Mouse (Mus musculus): ENCODE measurements around the gene Csnk1e.

The Csnk1e gene

DNA sequence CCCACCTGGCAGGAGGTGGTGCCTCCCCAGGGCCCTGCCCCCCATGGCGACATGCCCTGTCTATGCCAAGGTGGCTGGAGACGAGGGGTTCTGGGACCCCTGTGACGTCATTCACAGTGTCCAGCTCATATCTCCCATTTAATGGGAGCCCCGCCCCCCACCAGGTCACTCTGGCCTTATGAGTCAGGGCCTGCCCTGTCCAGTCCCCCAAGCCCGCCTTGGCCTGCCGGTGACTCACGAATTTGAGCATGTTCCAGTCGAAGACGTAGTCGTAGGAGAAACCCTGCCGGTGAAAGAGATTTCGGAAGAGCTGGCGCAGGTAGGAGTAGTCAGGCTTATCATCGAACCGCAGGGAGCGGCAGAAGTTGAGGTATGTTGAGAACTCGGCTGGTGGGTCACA is 30.8 kb downstream of the Csnk1e start:
- no peak for DNase-seq (ENCODE audit: low read depth, low spot score)

- DNase-seq (ENCODE audit: low read depth, low spot score): no peak
Measured at GRCm38 (mm10) chr15:79422715-79423243, 32.6 kb downstream of the Csnk1e start.

- no peak for DNase-seq (ENCODE audit: low read depth, low spot score)
Measured at GRCm38 (mm10) chr15:79418677-79419076, 36.7 kb downstream of the Csnk1e start.

DNA sequence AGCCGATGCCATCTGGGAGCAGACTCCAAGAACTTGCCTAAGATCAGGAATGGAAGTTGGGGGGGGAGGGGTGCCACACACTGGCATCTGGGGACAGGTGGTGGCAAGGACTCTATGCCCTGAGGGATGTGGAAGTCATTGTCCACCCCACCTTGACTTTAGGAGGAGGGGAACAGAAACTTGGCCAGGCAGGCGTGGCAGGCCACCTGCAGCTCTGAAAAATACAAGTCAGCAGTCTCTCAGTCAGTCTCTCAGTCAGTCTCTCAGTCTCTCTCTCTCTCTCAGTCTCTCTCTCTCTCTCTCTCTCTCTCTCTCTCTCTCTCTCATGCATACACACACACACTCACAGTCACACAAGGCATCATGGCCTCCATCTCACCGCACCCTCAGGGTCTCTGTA is 37.1 kb downstream of the Csnk1e start:
- no peak for DNase-seq (ENCODE audit: low read depth, low spot score)

DNA sequence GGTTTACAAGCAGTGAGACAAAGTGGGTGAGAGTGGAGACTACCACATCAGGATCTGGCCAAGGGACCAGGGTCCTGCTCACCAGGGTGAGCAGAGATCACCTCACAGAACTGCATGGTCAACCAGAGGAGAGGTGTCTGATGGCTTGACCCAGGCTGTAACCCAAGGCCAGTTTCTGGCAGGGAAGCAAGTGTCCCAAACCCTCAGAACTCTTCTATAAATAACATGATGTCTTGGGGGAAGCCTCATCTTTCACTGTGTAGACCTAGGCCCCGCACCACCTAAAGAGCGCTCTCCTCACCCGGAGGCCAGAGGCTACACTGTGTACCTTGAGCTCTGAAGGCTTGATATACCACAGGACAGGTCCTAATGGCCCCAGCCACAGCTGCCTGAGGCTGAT is 38.0 kb downstream of the Csnk1e start:
- no peak for DNase-seq (ENCODE audit: low read depth, low spot score)

GRCm38 (mm10) chr15:79416460-79417085 is 38.8 kb downstream of the Csnk1e start:
- no peak for DNase-seq (ENCODE audit: low read depth, low spot score)

- DNase-seq (ENCODE audit: low read depth, low spot score): peak; percentile 27
Measured at GRCm38 (mm10) chr15:79414513-79414912, 40.9 kb downstream of the Csnk1e start.

- no peak for DNase-seq (ENCODE audit: low read depth, low spot score)
Measured at GRCm38 (mm10) chr15:79413802-79414201, 41.6 kb downstream of the Csnk1e start.

DNA sequence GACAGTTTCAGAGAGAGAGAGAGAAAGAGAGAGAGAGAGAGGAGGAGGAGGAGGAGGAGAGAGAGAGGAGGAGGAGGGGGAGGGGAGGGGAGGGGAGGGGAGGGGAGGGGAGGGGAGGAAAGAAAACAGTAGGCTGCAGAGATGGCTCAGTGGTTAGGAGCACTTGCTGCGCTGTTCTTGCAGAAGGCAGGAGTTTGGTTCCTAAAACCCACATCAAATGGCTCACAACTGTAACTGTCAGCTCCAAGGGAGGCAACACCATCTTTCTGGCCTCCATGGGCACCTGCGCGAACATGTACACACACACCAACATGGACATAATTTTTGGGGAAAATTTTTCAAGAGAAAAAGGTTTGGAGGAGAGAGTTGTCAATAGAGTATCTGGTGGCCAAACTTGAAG is 42.2 kb downstream of the Csnk1e start:
- DNase-seq (ENCODE audit: low read depth, low spot score): no peak

GRCm38 (mm10) chr15:79411363-79412065 is 43.9 kb downstream of the Csnk1e start:
- DNase-seq (ENCODE audit: low read depth, low spot score): no peak

GRCm38 (mm10) chr15:79409077-79409573 is 46.2 kb downstream of the Csnk1e start:
- DNase-seq (ENCODE audit: low read depth, low spot score): no peak

- DNase-seq (ENCODE audit: low read depth, low spot score): no peak
Measured at GRCm38 (mm10) chr15:79406564-79406963, 48.8 kb downstream of the Csnk1e start.

- DNase-seq (ENCODE audit: low read depth, low spot score): no peak
Measured at GRCm38 (mm10) chr15:79404277-79404676, 51.1 kb downstream of the Csnk1e start.

- no peak for DNase-seq (ENCODE audit: low read depth, low spot score)
Measured at GRCm38 (mm10) chr15:79403763-79404210, 51.6 kb downstream of the Csnk1e start.

GRCm38 (mm10) chr15:79402836-79403762 is 52.3 kb downstream of the Csnk1e start, which contains the start of gene Tmem184b:
Tmem184b (minus strand) TSS chr15:79403569.
- peak; percentile 93 for DNase-seq (ENCODE audit: low read depth, low spot score)

DNA sequence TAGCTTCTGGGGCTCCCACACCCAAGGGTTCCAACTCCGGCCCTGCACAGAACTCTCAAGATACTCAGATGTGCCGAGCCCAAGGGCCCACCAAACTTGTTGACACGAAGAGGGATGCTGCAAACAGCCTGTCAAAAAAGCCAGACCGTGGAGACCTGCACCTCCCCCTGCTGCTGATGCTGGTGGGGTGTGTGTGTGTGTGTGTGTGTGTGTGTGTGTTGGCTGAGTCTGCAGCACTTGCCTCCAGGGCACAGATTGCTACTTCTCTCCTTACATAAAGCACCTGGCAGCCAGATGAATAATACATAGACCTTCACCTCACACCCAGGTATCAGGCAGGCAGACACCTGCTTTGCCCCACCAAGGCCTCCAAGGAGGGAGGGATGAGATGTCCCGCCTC is 53.2 kb downstream of the Csnk1e start:
- peak; percentile 52 for DNase-seq (ENCODE audit: low read depth, low spot score)

- no peak for DNase-seq (ENCODE audit: low read depth, low spot score)
Measured at GRCm38 (mm10) chr15:79400975-79401365, 54.4 kb downstream of the Csnk1e start.

- DNase-seq (ENCODE audit: low read depth, low spot score): no peak
Measured at GRCm38 (mm10) chr15:79400134-79400974, 55.0 kb downstream of the Csnk1e start.

DNA sequence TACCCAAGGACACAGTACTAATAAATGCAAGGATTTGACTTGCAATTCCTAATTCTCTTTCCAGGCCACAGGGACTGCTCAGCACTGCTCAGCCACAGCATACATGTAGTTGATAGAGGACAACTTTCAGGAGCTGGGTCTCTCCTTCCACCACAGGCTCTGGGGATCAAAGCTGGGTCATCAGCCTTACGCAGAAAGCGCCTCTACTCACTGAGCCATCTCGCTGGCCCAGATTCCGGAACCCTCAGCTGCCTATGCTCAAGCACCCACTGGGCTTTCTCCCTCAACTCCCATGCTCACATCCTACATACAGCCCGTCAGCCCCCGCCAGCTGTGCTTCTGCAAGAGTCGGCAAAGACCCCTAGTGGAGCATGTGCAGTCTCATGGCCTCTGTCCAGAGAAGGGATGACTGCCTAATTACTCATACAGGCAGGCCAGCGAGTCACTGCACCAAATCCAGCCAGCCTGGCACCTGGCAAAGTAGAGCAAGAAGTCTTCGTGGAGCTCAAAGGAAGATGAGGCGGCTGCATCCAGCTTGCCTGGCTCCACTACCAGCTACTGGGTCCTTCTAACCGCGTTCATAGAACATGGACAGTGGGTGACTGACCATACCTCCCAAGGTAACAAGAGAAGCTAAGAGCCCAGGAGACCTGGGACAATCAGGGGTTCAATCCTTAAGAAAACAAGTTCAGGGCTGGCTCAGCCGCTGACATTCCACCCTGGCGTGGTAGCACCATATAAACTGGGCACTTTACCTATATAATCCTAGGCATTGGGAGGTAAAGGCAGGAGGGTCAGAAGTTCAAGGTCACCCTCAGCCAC is 55.9 kb downstream of the Csnk1e start:
- no peak for DNase-seq (ENCODE audit: low read depth, low spot score)

- DNase-seq (ENCODE audit: low read depth, low spot score): peak; percentile 84
Measured at GRCm38 (mm10) chr15:79396736-79397135, 58.6 kb downstream of the Csnk1e start.

Data from CD4-positive, CD25-positive, alpha-beta regulatory T cell, adult 2 months (primary cell).